Mouse (Mus musculus) cortical plate, adult 2 months (tissue): Measurements from ENCODE around the gene Gm6614. TPM values are rescaled to one million over a fixed set of nuclear protein-coding genes. Genes with fewer than 3 reads are reported as not detected.
"Not testable (repeated sequence)": the region's sequence is repeated elsewhere in the genome, so short reads cannot be mapped to it uniquely, and the experiment has no call there.

Experiments used
- H3K27ac ChIP-seq: fragments of 200-500 bp; 2 replicates; pipeline ENCODE4 v1.5.1; 2012; ENCODE audit warnings: low read length, control low read depth, inconsistent platforms; ENCODE audit not compliant: insufficient read depth
- H3K4me1 ChIP-seq: fragments of 200-500 bp; 2 replicates; pipeline ENCODE4 v1.6.1; 2011; ENCODE audit warnings: low read length; ENCODE audit not compliant: control insufficient read depth, insufficient read depth
- H3K4me3 ChIP-seq: fragments of 200-500 bp; 2 replicates; pipeline ENCODE4 v1.5.1; 2011; ENCODE audit warnings: mild to moderate bottlenecking, low read length, control low read depth; ENCODE audit not compliant: insufficient read depth
- CTCF ChIP-seq: fragments of 200-500 bp; IDR thresholded peaks from 2 replicates; pipeline ENCODE4 v1.5.1; 2011; ENCODE audit warnings: mild to moderate bottlenecking, control low read depth, low read length; ENCODE audit not compliant: insufficient read depth; ENCODE audit errors: extremely low read depth
- POLR2A ChIP-seq: fragments of 200-500 bp; IDR thresholded peaks from 2 replicates; pipeline ENCODE4 v1.6.1; 2011; ENCODE audit warnings: mild to moderate bottlenecking, low read length, control low read depth; ENCODE audit not compliant: insufficient read depth; ENCODE audit errors: extremely low read depth
- polyA plus RNA-seq: library from polyadenylated mRNA; depleted of rRNA; stranded (reverse); fragments of >200 nt; gene quantifications from 2 replicates; pipeline ENCODE4 v1.2.3, GENCODE M21; 2012; rRNA removed

Gene Gm6614
- not detected in 2 replicates for polyA plus RNA-seq

DNA sequence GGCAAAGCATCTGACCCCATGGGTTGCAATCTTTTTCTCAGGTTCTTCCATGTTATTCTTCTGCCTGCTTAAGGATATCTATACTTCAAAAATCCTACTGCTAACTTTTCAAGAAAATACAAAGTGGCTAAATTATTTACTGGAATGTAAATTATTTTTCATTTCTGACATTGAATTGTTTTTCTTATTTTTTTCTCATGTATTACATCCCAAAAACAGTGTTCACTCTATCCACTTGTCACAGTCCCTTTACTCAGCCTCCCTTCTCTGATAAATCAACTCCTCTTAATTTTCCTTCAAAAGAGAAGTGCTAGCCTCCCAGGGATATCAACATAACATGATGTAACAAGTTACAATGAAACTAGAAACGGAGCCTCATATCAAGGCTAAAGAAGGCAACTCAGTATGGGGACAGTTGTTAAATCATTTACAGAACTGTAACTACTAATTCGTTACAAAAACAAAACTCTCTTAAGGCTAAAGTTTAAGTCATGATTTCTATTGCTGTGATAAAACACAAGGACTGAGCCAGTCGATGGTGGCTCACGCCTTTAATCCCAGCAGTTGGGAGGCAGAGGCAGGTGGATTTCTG, at the start of gene Gm6614:
Gm6614 (minus strand) TSS at position 51 of the 592 bp plus-strand sequence.
- Histone ChIP-seq H3K4me3 (no peak within 1 kb of the TSS), H3K4me1 (no peaks in the 10 kb centered on the region), H3K27ac (no peak within 1 kb of the TSS)
- TF ChIP-seq CTCF (no peak), POLR2A (no peak)

- H3K4me3 ChIP-seq, H3K27ac ChIP-seq, H3K4me1 ChIP-seq: not testable (repeated sequence)
These were observed 47.1 kb upstream of the Gm6614 start for GRCm38 (mm10) chr6:142058281-142058680.

GRCm38 (mm10) chr6:142047689-142048088, 36.5 kb upstream of the Gm6614 start:
- TF ChIP-seq POLR2A (no peak), CTCF (no peak)
- H3K4me3 ChIP-seq = no peak overlapping the region
- H3K27ac ChIP-seq = no peak overlapping the region
- no peaks in the 10 kb centered on the region for H3K4me1 ChIP-seq

DNA sequence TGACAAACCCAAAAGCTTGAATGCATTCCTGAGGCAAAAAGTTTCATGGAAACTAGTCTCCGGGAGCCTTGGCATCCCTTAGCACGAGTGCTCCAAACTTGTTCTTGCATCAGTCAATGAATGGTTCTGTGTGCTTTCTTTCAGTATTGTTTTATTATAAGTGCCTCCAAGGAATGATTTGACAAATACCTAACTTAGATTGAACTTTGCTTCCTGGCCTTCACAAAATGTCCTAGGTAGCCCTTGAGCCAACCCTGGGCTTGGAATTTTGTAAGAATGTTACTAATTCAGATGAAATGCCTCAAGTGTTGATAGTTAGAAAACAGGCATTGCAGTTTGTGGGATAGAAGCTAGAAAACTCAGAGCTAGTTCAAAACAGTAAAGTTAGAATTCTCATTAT, 34.5 kb upstream of the Gm6614 start:
- Histone ChIP-seq H3K4me3 (no peak overlapping the region), H3K27ac (no peak overlapping the region), H3K4me1 (no peaks in the 10 kb centered on the region)
- TF ChIP-seq POLR2A (no peak), CTCF (no peak)

DNA sequence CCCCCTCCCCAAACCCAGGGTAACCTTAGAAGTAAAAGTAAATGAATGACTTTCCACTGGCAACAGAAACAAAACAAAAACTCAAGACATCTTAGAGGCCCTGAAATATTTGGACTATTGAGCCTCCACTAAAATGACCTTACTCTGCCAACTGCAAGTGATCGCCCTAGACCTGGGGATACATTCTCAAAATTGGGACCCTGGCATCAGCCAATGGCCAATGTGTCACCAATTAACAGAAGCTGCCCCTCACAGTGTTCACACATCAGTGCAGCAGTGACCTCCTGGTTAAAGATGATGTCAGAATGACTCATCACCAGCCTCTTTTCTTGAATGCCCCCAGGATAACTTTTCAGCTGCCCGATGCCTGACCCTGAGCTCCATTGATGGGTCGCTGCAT, 30.7 kb upstream of the Gm6614 start:
- no peak overlapping the region for H3K27ac ChIP-seq
- no peaks in the 10 kb centered on the region for H3K4me1 ChIP-seq
- H3K4me3 ChIP-seq = no peak overlapping the region
- TF ChIP-seq POLR2A (no peak), CTCF (no peak)

GRCm38 (mm10) chr6:142040306-142041175, 29.3 kb upstream of the Gm6614 start:
- no peaks in the 10 kb centered on the region for H3K4me1 ChIP-seq
- H3K4me3 ChIP-seq = no peak overlapping the region
- no peak for TF ChIP-seq POLR2A
- TF ChIP-seq CTCF = peak; percentile 24; the same call in 1 of the 2 replicates
- H3K27ac ChIP-seq = peak overlapping the region; percentile 79

GRCm38 (mm10) chr6:142035771-142036170, 24.6 kb upstream of the Gm6614 start:
- TF ChIP-seq POLR2A (no peak), CTCF (no peak)
- Histone ChIP-seq H3K27ac (no peak overlapping the region), H3K4me3 (no peak overlapping the region), H3K4me1 (no peaks in the 10 kb centered on the region)

DNA sequence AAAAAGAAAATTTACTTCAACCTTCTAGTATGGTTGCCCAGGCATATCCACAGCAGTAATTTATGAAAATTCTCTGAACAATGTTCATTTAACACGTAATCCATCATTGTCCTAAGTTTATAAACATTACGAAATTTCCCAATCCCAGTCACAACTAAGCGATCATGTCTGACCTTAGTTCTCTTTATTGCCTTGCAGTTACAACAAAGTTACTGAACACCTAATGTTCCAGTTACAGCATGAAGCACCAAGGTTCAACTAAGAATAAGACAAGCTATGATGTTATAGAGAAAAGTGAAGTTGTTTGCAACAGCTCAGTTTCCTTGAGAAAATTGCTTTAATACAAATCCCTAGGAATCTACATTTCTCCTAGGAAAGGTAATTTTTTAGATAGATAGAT, 10.5 kb upstream of the Gm6614 start:
- Histone ChIP-seq H3K27ac (no peak overlapping the region), H3K4me3 (no peak overlapping the region), H3K4me1 (no peaks in the 10 kb centered on the region)
- TF ChIP-seq CTCF = no peak
- TF ChIP-seq POLR2A = no peak

DNA sequence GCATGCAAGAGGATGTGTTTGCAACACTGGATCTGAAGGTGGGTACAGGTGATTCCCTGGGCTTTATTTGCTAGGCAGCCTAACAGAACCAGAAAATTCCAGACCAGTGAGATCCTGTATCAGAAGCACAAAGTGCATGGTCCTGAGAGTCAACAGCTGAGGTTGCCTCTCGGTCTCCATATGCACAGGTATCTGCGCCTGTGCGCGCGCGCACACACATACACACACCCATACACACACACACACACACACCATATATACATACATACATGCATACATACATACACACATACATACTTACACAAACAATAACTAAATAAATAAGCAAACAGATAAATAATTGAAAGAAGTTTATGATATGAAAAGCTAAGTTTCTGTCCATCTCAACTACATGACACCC, 24.4 kb downstream of the Gm6614 start:
- TF ChIP-seq POLR2A (no peak), CTCF (no peak)
- Histone ChIP-seq H3K4me3 (no peak overlapping the region), H3K27ac (no peak overlapping the region), H3K4me1 (no peaks in the 10 kb centered on the region)

DNA sequence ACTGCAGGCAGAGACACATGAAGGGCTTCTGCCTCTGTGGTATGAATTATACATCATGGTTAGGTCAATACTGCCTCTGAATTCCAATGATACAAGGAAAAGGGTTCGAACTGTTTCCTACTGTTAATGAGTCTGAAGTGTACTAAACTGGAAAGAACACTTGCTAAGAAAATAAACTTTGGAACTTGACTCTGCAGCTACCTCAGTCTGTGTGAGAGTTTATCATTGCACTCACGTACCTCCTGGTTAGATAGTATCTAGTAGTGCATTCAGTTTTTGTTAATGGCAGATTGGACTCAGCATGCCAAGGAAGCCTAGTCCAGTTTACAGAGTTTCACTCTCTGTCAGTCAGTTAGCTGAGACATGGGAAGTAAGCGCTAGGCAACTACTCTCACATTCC, 26.6 kb downstream of the Gm6614 start:
- H3K27ac ChIP-seq = no peak overlapping the region
- no peak for TF ChIP-seq POLR2A
- no peak for TF ChIP-seq CTCF
- no peak overlapping the region for H3K4me3 ChIP-seq
- no peaks in the 10 kb centered on the region for H3K4me1 ChIP-seq

GRCm38 (mm10) chr6:141962420-141962819, 48.8 kb downstream of the Gm6614 start:
- no peaks in the 10 kb centered on the region for H3K4me1 ChIP-seq
- no peak overlapping the region for H3K4me3 ChIP-seq
- TF ChIP-seq POLR2A (no peak), CTCF (no peak)
- no peak overlapping the region for H3K27ac ChIP-seq
